Mouse (Mus musculus): Measurements from ENCODE around the gene Aunip.

DNA sequence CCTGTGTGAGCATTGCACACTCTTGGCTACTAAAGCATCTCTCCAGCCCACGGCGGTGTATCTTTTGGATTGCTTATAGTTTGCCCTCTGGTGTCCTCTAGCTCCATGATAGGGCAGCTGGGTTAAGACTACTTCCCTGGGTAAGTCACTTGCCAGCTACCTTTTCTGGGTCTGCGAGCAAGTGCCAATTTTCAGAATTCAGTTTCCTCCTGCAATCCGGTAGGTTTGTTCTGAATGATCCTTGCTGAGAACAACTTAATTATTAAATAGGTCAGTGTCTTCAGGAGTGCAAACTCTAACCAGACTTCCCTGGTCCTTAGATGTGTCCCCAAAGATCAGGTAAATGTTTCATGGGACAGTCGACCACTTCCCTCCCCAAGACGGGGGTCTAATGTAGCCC lies 9.7 kb upstream of the Aunip start:
- no peak for TF ChIP-seq POLR2A (IDR thresholded peaks at IDR 0.05; ENCODE audit: extremely low read depth, insufficient read depth, low read length)
- TF ChIP-seq CTCF (IDR thresholded peaks at IDR 0.05; ENCODE audit: low read depth, low read length) = no peak
